Mouse (Mus musculus) midbrain, embryonic 11.5 days (tissue): Measurements from ENCODE around the gene Cdk2ap2. TPM values are rescaled to one million over a fixed set of nuclear protein-coding genes. Genes with fewer than 3 reads are reported as not detected.
A peak's percentile ranks its signal among the peaks of the same experiment; 100 is the strongest.
"Not testable (repeated sequence)": the region's sequence is repeated elsewhere in the genome, so short reads cannot be mapped to it uniquely, and the experiment has no call there.

Experiments
- ATAC-seq: fragments of 200-750 bp; cut with Nextera tagmentation; 2 replicates; pipeline ENCODE4 v1.8.0; 2017; ENCODE audit warnings: moderate TSS enrichment, moderate library complexity; ENCODE audit not compliant: low FRiP score
- DNase-seq: peaks from one replicate; pipeline ENCODE4 v3.0.0; 2015; ENCODE audit warnings: low spot score; ENCODE audit errors: missing footprints
- H3K27ac ChIP-seq: fragments of 300-500 bp; sonication (generic); 2 replicates; pipeline ENCODE4 v1.5.1; 2014; ENCODE audit warnings: low read depth, low read length
- H3K27me3 ChIP-seq: fragments of 300-500 bp; sonication (generic); 2 replicates; pipeline ENCODE4 v1.6.1; 2014; ENCODE audit warnings: mild to moderate bottlenecking, low read length, moderate library complexity, mixed read lengths; ENCODE audit not compliant: control insufficient read depth, insufficient read depth
- H3K36me3 ChIP-seq: fragments of 300-500 bp; sonication (generic); 2 replicates; pipeline ENCODE4 v1.6.1; 2014; ENCODE audit warnings: mild to moderate bottlenecking, low read length, moderate library complexity, mixed read lengths; ENCODE audit not compliant: control insufficient read depth, insufficient read depth
- H3K4me1 ChIP-seq: fragments of 300-500 bp; sonication (generic); 2 replicates; pipeline ENCODE4 v1.6.1; 2014; ENCODE audit warnings: low read length; ENCODE audit not compliant: control insufficient read depth, insufficient read depth
- H3K4me2 ChIP-seq: fragments of 300-500 bp; sonication (generic); 2 replicates; pipeline ENCODE4 v1.6.1; 2014; ENCODE audit warnings: mild to moderate bottlenecking, moderate library complexity
- H3K4me3 ChIP-seq: fragments of 300-500 bp; sonication (generic); 2 replicates; pipeline ENCODE4 v1.5.1; 2014; ENCODE audit warnings: low read depth, low read length
- H3K9ac ChIP-seq: fragments of 300-500 bp; sonication (generic); 2 replicates; pipeline ENCODE4 v1.6.1; 2014; ENCODE audit warnings: low read length
- H3K9me3 ChIP-seq: fragments of 300-500 bp; sonication (generic); 2 replicates; pipeline ENCODE4 v1.6.1; 2016; ENCODE audit warnings: low read length; ENCODE audit not compliant: control insufficient read depth
- WGBS: fragments of 180-500 bp; shearing (Covaris S2); extraction: QIAGEN DNeasy Blood & Tissue Kit; methylation state at CpG from one replicate; pipeline ENCODE4 v1.1.7; 2014; 5-methylcytosine and 5-hydroxymethylcytosine counted together
- polyA plus RNA-seq: library from polyadenylated mRNA; unstranded; fragments of >200 nt; fragmentation: Nextera tagmentation; extraction: Ambion mirVana; gene quantifications from 2 replicates; pipeline ENCODE4 v1.2.1, GENCODE M21; 2014

Gene Cdk2ap2
- polyA plus RNA-seq, 1 experiment from 2014 or later = 73.5 TPM

- no peaks in the 10 kb centered on the region for H3K4me1 ChIP-seq
- H3K36me3 ChIP-seq = peaks cover 5% of the 10 kb centered on the region
- H3K4me3 ChIP-seq = no peak overlapping the region
- peak; percentile 31 for DNase-seq
- no peak overlapping the region for H3K27ac ChIP-seq
- ATAC-seq = no peak
- 93% methylated on average over 10 of the region's 10 CpGs for WGBS
- H3K27me3 ChIP-seq = no peaks in the 10 kb centered on the region
- no peak overlapping the region for H3K9ac ChIP-seq
- no peaks in the 10 kb centered on the region for H3K9me3 ChIP-seq
- no peak overlapping the region for H3K4me2 ChIP-seq
Measured at GRCm38 (mm10) chr19:4115144-4115543, 18.2 kb downstream of the Cdk2ap2 start.

- H3K27me3 ChIP-seq = no peaks in the 10 kb centered on the region
- peaks cover 5% of the 10 kb centered on the region for H3K36me3 ChIP-seq
- no peak overlapping the region for H3K4me2 ChIP-seq
- ATAC-seq (no peak), DNase-seq (peak; percentile 12)
- H3K27ac ChIP-seq = no peak overlapping the region
- H3K4me1 ChIP-seq = peaks cover 3% of the 10 kb centered on the region
- no peak overlapping the region for H3K9ac ChIP-seq
- H3K4me3 ChIP-seq = no peak overlapping the region
- H3K9me3 ChIP-seq = no peaks in the 10 kb centered on the region
- 82% methylated on average over 11 of the region's 11 CpGs for WGBS
Measured at GRCm38 (mm10) chr19:4115816-4116215, 18.8 kb downstream of the Cdk2ap2 start.

- Histone ChIP-seq H3K9me3 (no peaks in the 10 kb centered on the region), H3K4me2 (no peak overlapping the region), H3K4me3 (no peak overlapping the region), H3K36me3 (peaks cover 5% of the 10 kb centered on the region), H3K27me3 (no peaks in the 10 kb centered on the region), H3K4me1 (peaks cover 5% of the 10 kb centered on the region), H3K9ac (no peak overlapping the region), H3K27ac (no peak overlapping the region)
- no peak for ATAC-seq
- peak; percentile 49 for DNase-seq
- 97% methylated on average over 7 of the region's 7 CpGs for WGBS
Measured at GRCm38 (mm10) chr19:4117006-4117405, 20.0 kb downstream of the Cdk2ap2 start.

GRCm38 (mm10) chr19:4118350-4118749 lies 21.4 kb downstream of the Cdk2ap2 start:
- Histone ChIP-seq H3K4me1 (peaks cover 5% of the 10 kb centered on the region), H3K27ac (no peak overlapping the region), H3K4me2 (no peak overlapping the region), H3K4me3 (no peak overlapping the region), H3K9ac (no peak overlapping the region), H3K36me3 (peaks cover 5% of the 10 kb centered on the region), H3K9me3 (no peaks in the 10 kb centered on the region), H3K27me3 (no peaks in the 10 kb centered on the region)
- no peak for DNase-seq
- WGBS = 97% methylated on average over 2 of the region's 2 CpGs
- ATAC-seq = no peak

GRCm38 (mm10) chr19:4119716-4120487 lies 22.9 kb downstream of the Cdk2ap2 start:
- no peaks in the 10 kb centered on the region for H3K9me3 ChIP-seq
- H3K27me3 ChIP-seq = no peaks in the 10 kb centered on the region
- no peak overlapping the region for H3K27ac ChIP-seq
- no peaks in the 10 kb centered on the region for H3K36me3 ChIP-seq
- WGBS = 91% methylated on average over 6 of the region's 6 CpGs
- DNase-seq = no peak
- H3K9ac ChIP-seq = no peak overlapping the region
- no peak for ATAC-seq
- H3K4me1 ChIP-seq = peaks cover 5% of the 10 kb centered on the region
- no peak overlapping the region for H3K4me3 ChIP-seq
- no peak overlapping the region for H3K4me2 ChIP-seq

- Histone ChIP-seq H3K27me3 (no peaks in the 10 kb centered on the region), H3K9me3 (no peaks in the 10 kb centered on the region), H3K4me1 (peaks cover 8% of the 10 kb centered on the region), H3K4me2 (peak overlapping the region; percentile 44), H3K9ac (no peak overlapping the region), H3K4me3 (no peak overlapping the region), H3K27ac (no peak overlapping the region), H3K36me3 (no peaks in the 10 kb centered on the region)
- WGBS = 92% methylated on average over 2 of the region's 2 CpGs
- ATAC-seq = no peak; the same call in 1 of the 2 replicates
- DNase-seq = no peak
Measured at GRCm38 (mm10) chr19:4120496-4120895, 23.5 kb downstream of the Cdk2ap2 start.

GRCm38 (mm10) chr19:4121097-4121805 lies 24.3 kb downstream of the Cdk2ap2 start:
- Histone ChIP-seq H3K27ac (peak overlapping the region; percentile 46), H3K9ac (peak overlapping the region; percentile 62), H3K4me3 (peak overlapping the region; percentile 31), H3K4me2 (peak overlapping the region; percentile 44), H3K27me3 (no peaks in the 10 kb centered on the region), H3K36me3 (no peaks in the 10 kb centered on the region), H3K9me3 (no peaks in the 10 kb centered on the region), H3K4me1 (peaks cover 8% of the 10 kb centered on the region)
- ATAC-seq (peak; percentile 80), DNase-seq (peak; percentile 100)
- WGBS = 4% methylated on average over 38 of the region's 38 CpGs

- WGBS = 60% methylated on average over 6 of the region's 6 CpGs
- not testable (repeated sequence) for H3K27ac ChIP-seq, H3K9ac ChIP-seq, ATAC-seq, H3K4me2 ChIP-seq, H3K27me3 ChIP-seq, H3K9me3 ChIP-seq, H3K36me3 ChIP-seq, DNase-seq, H3K4me3 ChIP-seq
- H3K4me1 ChIP-seq = peaks cover 14% of the 10 kb centered on the region
Measured at GRCm38 (mm10) chr19:4121896-4122295, 24.9 kb downstream of the Cdk2ap2 start.
